In the genomic region with DNA sequence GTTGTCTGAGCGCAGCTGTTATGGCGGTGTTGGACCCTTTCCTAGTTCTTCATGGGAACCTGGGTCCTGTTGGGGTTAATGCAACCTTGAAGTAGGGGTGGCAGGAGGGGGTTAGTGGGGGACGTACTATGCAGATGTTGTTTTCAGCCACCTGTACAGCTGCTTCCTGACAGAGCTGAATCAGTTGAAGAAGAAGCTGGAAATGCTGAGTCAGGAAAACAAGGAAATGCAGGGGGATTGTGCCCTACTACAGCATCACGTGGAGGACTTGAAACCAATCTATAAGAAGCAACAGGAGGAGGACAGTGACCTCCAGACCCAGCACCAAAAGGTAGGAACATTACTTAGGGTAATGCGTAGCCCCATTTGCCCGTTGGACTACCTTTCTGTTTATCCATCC, we compare ENCODE assay signal across 41 mouse cellular contexts. TPM values are rescaled to one million over a fixed set of nuclear protein-coding genes. Genes with fewer than 3 reads are reported as not detected.
"Had no signal": no experiment of that assay in that cellular context is flagged by ENCODE, and none has a peak within 500 bp of the region (broad histone marks: within the 10 kb centered on the region; RNA-seq: fewer than 3 reads in every experiment).

No protein-coding gene starts in this region.

- ATAC-seq: hindbrain, postnatal 0 days; intestine, embryonic 16.5 days had no signal

- H3K9ac ChIP-seq: heart, embryonic 13.5 days; heart, embryonic 15.5 days; hindbrain, embryonic 13.5 days; hindbrain, embryonic 15.5 days; kidney, embryonic 15.5 days; limb, embryonic 13.5 days; limb, embryonic 15.5 days; liver, embryonic 13.5 days had no signal

- H3K27ac ChIP-seq: heart, adult 2 months; heart, embryonic 13.5 days; heart, embryonic 15.5 days; hindbrain, embryonic 13.5 days; hindbrain, embryonic 15.5 days; hindbrain, postnatal 0 days; kidney, embryonic 15.5 days; kidney, postnatal 0 days; limb, embryonic 13.5 days; limb, embryonic 15.5 days; liver, embryonic 13.5 days had no signal

- H3K27me3 ChIP-seq: heart, embryonic 13.5 days; heart, embryonic 15.5 days; hindbrain, embryonic 13.5 days; hindbrain, embryonic 15.5 days; kidney, embryonic 15.5 days; limb, embryonic 13.5 days; limb, embryonic 15.5 days; liver, embryonic 13.5 days had no signal

- DNase-seq: gastrocnemius, postnatal 14 days; gastrocnemius, postnatal 36 days; heart, adult 2 months; heart, postnatal 14 days; heart, postnatal 36 days; kidney, adult 11 months; kidney, adult 2 months; kidney, adult 9 months; kidney, postnatal 14 days; kidney, postnatal 36 days; layer of hippocampus, adult 9-11 months; layer of hippocampus, postnatal 36 days; left cerebral cortex, postnatal 4 days; liver, embryonic 13.5 days had no signal

- H3K4me1 ChIP-seq: heart, embryonic 13.5 days; heart, embryonic 15.5 days; hindbrain, embryonic 13.5 days; hindbrain, embryonic 15.5 days; kidney, embryonic 15.5 days; limb, embryonic 13.5 days; limb, embryonic 15.5 days; liver, embryonic 13.5 days had no signal

- H3K4me2 ChIP-seq: heart, embryonic 11.5 days; heart, embryonic 13.5 days; heart, embryonic 15.5 days; hindbrain, embryonic 13.5 days; hindbrain, embryonic 15.5 days; kidney, embryonic 15.5 days; limb, embryonic 13.5 days; limb, embryonic 15.5 days; liver, embryonic 13.5 days had no signal

- H3K9me3 ChIP-seq: heart, embryonic 13.5 days; heart, embryonic 15.5 days; hindbrain, embryonic 13.5 days; hindbrain, embryonic 15.5 days; kidney, embryonic 15.5 days; limb, embryonic 13.5 days; limb, embryonic 15.5 days; liver, embryonic 13.5 days had no signal

- H3K4me3 ChIP-seq: heart, adult 2 months; heart, embryonic 13.5 days; heart, embryonic 15.5 days; hindbrain, embryonic 13.5 days; hindbrain, embryonic 15.5 days; kidney, embryonic 15.5 days; limb, embryonic 13.5 days; limb, embryonic 15.5 days; liver, embryonic 13.5 days had no signal

- H3K36me3 ChIP-seq: heart, embryonic 13.5 days; heart, embryonic 15.5 days; hindbrain, embryonic 13.5 days; hindbrain, embryonic 15.5 days; kidney, embryonic 15.5 days; limb, embryonic 13.5 days; limb, embryonic 15.5 days; liver, embryonic 13.5 days had no signal

RNA-seq across cellular contexts. Expression of a gene that starts 13.7 kb away (rescaled TPM):
- total RNA-seq: gastrocnemius, adult 18-20 months; gastrocnemius, adult 8-10 months; gastrocnemius, postnatal 14 days; gastrocnemius, postnatal 36 days; heart, adult 2 months; heart, postnatal 14 days; heart, postnatal 36 days; hematopoietic stem cell, adult 5-6 weeks; hindbrain, postnatal 0 days; layer of hippocampus, adult 18-20 months; layer of hippocampus, adult 8-10 months; layer of hippocampus, postnatal 14 days; layer of hippocampus, postnatal 36 days; left cerebral cortex, adult 18-20 months; left cerebral cortex, adult 8-10 months; left cerebral cortex, postnatal 10 days; left cerebral cortex, postnatal 25 days; left cerebral cortex, postnatal 4 days; liver, adult 2 months had no signal
- polyA plus RNA-seq: heart, adult 2 months; heart, embryonic 11.5 days; heart, embryonic 13.5 days; heart, embryonic 15.5 days; heart, postnatal 0 days; hindbrain, embryonic 11.5 days; hindbrain, embryonic 15.5 days; intestine, embryonic 14.5 days; intestine, embryonic 16.5 days; kidney, adult 2 months; kidney, embryonic 15.5 days; kidney, postnatal 0 days; large intestine, adult 2 months; limb, embryonic 11.5 days; limb, embryonic 15.5 days; liver, adult 2 months; liver, embryonic 13.5 days had no signal
